ENCODE assay signal across 10 mouse cellular contexts in genomic region chr4:133020721-133021120, GRCm38 (mm10). TPM values are rescaled to one million over a fixed set of nuclear protein-coding genes. Genes with fewer than 3 reads are reported as not detected.
DNase-seq lines count a peak whose midpoint lies in the region; ATAC-seq and TF ChIP-seq lines count a peak whose summit lies in the region.
"Had no signal": no experiment of that assay in that cellular context is flagged by ENCODE, and none has a peak within 500 bp of the region (broad histone marks: within the 10 kb centered on the region; RNA-seq: fewer than 3 reads in every experiment).

No protein-coding gene starts in this region.

- ATAC-seq in intestine, embryonic 14.5 days (replicated peaks; ENCODE audit: low FRiP score, low TSS enrichment, low read depth), result no peak
- no peak; the same call in 1 of the 2 replicates for ATAC-seq in intestine, postnatal 0 days
- no peak for ATAC-seq in embryonic facial prominence, embryonic 11.5 days (replicated peaks; ENCODE audit: insufficient number of reproducible peaks, low FRiP score, low TSS enrichment, low read depth)
- no peak for ATAC-seq in hindbrain, embryonic 11.5 days (ENCODE audit: low FRiP score)
- no peak for ATAC-seq in midbrain, embryonic 13.5 days

- H3K4me2 ChIP-seq in intestine, embryonic 14.5 days (ENCODE audit: low read length), result no peak overlapping the region
- no peak overlapping the region for H3K4me2 ChIP-seq in intestine, postnatal 0 days (replicated peaks; ENCODE audit: low read depth)
- H3K4me2 ChIP-seq in embryonic facial prominence, embryonic 11.5 days (ENCODE audit: low read depth, low read length), result no peak overlapping the region
- no peak overlapping the region for H3K4me2 ChIP-seq in hindbrain, embryonic 11.5 days (replicated peaks; ENCODE audit: low read depth, low read length)
- peak overlapping the region; percentile 53 for H3K4me2 ChIP-seq in midbrain, embryonic 13.5 days (replicated peaks)

- DNase-seq in intestine, embryonic 14.5 days (ENCODE audit: low spot score), result no peak
- DNase-seq in embryonic facial prominence, embryonic 11.5 days (ENCODE audit: low spot score), result no peak
- DNase-seq in hindbrain, embryonic 11.5 days (ENCODE audit: low spot score), result no peak
- DNase-seq in frontal cortex, postnatal 25 days (ENCODE audit: low spot score in 2 of 2), result no peak
- no peak for DNase-seq in gastrocnemius, adult 18-20 months (ENCODE audit: low spot score)
- DNase-seq in cerebellum, adult 11-12 months, result no peak

- TF ChIP-seq CTCF in intestine, postnatal 0 days (IDR thresholded peaks at IDR 0.05; ENCODE audit: low read depth), result no peak

- 0 out of 2 replicates have a peak overlapping the region, but pooled peaks have one; percentile 43 for H3K27ac ChIP-seq in intestine, embryonic 14.5 days (ENCODE audit: low read depth)
- no peak overlapping the region for H3K27ac ChIP-seq in intestine, postnatal 0 days (ENCODE audit: low read depth, low read length)
- H3K27ac ChIP-seq in embryonic facial prominence, embryonic 11.5 days (replicated peaks; ENCODE audit: low read depth, low read length), result peak overlapping the region; percentile 28; the same call in 1 of the 2 replicates
- peak overlapping the region; percentile 71 for H3K27ac ChIP-seq in hindbrain, embryonic 11.5 days (ENCODE audit: low read depth, low read length)
- H3K27ac ChIP-seq in midbrain, embryonic 13.5 days, result peak overlapping the region; percentile 81

- no peaks in the 10 kb centered on the region for H3K9me3 ChIP-seq in intestine, embryonic 14.5 days (ENCODE audit: control insufficient read depth, low read length)
- H3K9me3 ChIP-seq in intestine, postnatal 0 days (ENCODE audit: control insufficient read depth), result no peaks in the 10 kb centered on the region
- no peaks in the 10 kb centered on the region for H3K9me3 ChIP-seq in embryonic facial prominence, embryonic 11.5 days (replicated peaks; ENCODE audit: control insufficient read depth, low read length)
- H3K9me3 ChIP-seq in hindbrain, embryonic 11.5 days (ENCODE audit: control insufficient read depth, low read length), result no peaks in the 10 kb centered on the region
- H3K9me3 ChIP-seq in midbrain, embryonic 13.5 days, result no peaks in the 10 kb centered on the region
- H3K9me3 ChIP-seq: megakaryocyte, embryonic 14.5 days had no signal

- 32% methylated on average over 5 of the region's 6 CpGs for WGBS in intestine, embryonic 14.5 days
- 80% methylated on average over 5 of the region's 6 CpGs for WGBS in intestine, postnatal 0 days
- WGBS in embryonic facial prominence, embryonic 11.5 days, result 26% methylated on average over 4 of the region's 6 CpGs
- 25% methylated on average over 5 of the region's 6 CpGs for WGBS in hindbrain, embryonic 11.5 days
- WGBS in midbrain, embryonic 13.5 days, result 11% methylated on average over 1 of the region's 6 CpGs

- no peak overlapping the region for H3K9ac ChIP-seq in intestine, embryonic 14.5 days (ENCODE audit: low read length)
- H3K9ac ChIP-seq in intestine, postnatal 0 days (ENCODE audit: low read depth, low read length), result no peak overlapping the region
- H3K9ac ChIP-seq in embryonic facial prominence, embryonic 11.5 days (replicated peaks; ENCODE audit: low read length), result 0 out of 2 replicates have a peak overlapping the region, but pooled peaks have one; percentile 13
- 0 out of 2 replicates have a peak overlapping the region, but pooled peaks have one; percentile 7 for H3K9ac ChIP-seq in hindbrain, embryonic 11.5 days (ENCODE audit: low read depth, low read length)
- H3K9ac ChIP-seq in midbrain, embryonic 13.5 days (replicated peaks), result no peak overlapping the region

- H3K4me1 ChIP-seq in intestine, embryonic 14.5 days (replicated peaks; ENCODE audit: control insufficient read depth, insufficient read depth, low read length), result peaks cover 82% of the 10 kb centered on the region
- peaks cover 16% of the 10 kb centered on the region; the same call in 1 of the 2 replicates for H3K4me1 ChIP-seq in intestine, postnatal 0 days (replicated peaks; ENCODE audit: control insufficient read depth, insufficient read depth, low read length)
- H3K4me1 ChIP-seq in embryonic facial prominence, embryonic 11.5 days (ENCODE audit: control insufficient read depth, insufficient read depth, low read length), result peaks cover 51% of the 10 kb centered on the region
- peaks cover 66% of the 10 kb centered on the region for H3K4me1 ChIP-seq in hindbrain, embryonic 11.5 days (replicated peaks; ENCODE audit: control insufficient read depth, insufficient read depth, low read length)
- peaks cover 97% of the 10 kb centered on the region for H3K4me1 ChIP-seq in midbrain, embryonic 13.5 days (replicated peaks)

- H3K27me3 ChIP-seq in intestine, embryonic 14.5 days (replicated peaks; ENCODE audit: control insufficient read depth, insufficient read depth, low read length), result no peaks in the 10 kb centered on the region
- H3K27me3 ChIP-seq in intestine, postnatal 0 days (replicated peaks; ENCODE audit: control insufficient read depth, insufficient read depth, low read length), result no peaks in the 10 kb centered on the region
- no peaks in the 10 kb centered on the region for H3K27me3 ChIP-seq in embryonic facial prominence, embryonic 11.5 days (ENCODE audit: control insufficient read depth, insufficient read depth, low read length)
- no peaks in the 10 kb centered on the region for H3K27me3 ChIP-seq in hindbrain, embryonic 11.5 days (ENCODE audit: control insufficient read depth, insufficient read depth, low read length)
- no peaks in the 10 kb centered on the region for H3K27me3 ChIP-seq in midbrain, embryonic 13.5 days
- H3K27me3 ChIP-seq: megakaryocyte, embryonic 14.5 days had no signal

- H3K4me3 ChIP-seq in intestine, embryonic 14.5 days (ENCODE audit: low read depth, low read length), result no peak overlapping the region
- H3K4me3 ChIP-seq in intestine, postnatal 0 days (ENCODE audit: low read depth, low read length), result no peak overlapping the region
- no peak overlapping the region for H3K4me3 ChIP-seq in embryonic facial prominence, embryonic 11.5 days (ENCODE audit: low read depth, low read length)
- no peak overlapping the region for H3K4me3 ChIP-seq in hindbrain, embryonic 11.5 days (ENCODE audit: low read depth, low read length)
- H3K4me3 ChIP-seq in midbrain, embryonic 13.5 days (replicated peaks), result no peak overlapping the region
- H3K4me3 ChIP-seq: megakaryocyte, embryonic 14.5 days had no signal

- H3K36me3 ChIP-seq in intestine, embryonic 14.5 days (ENCODE audit: control insufficient read depth, insufficient read depth, low read length), result 0 out of 2 replicates have a peak, but pooled peaks cover 4% of the 10 kb centered on the region
- peaks cover 5% of the 10 kb centered on the region; the same call in 1 of the 2 replicates for H3K36me3 ChIP-seq in intestine, postnatal 0 days (ENCODE audit: control insufficient read depth, insufficient read depth)
- no peaks in the 10 kb centered on the region for H3K36me3 ChIP-seq in embryonic facial prominence, embryonic 11.5 days (replicated peaks; ENCODE audit: control insufficient read depth, insufficient read depth, low read depth, low read length)
- H3K36me3 ChIP-seq in hindbrain, embryonic 11.5 days (ENCODE audit: control insufficient read depth, insufficient read depth, low read length), result no peaks in the 10 kb centered on the region
- no peaks in the 10 kb centered on the region for H3K36me3 ChIP-seq in midbrain, embryonic 13.5 days

RNA-seq across cellular contexts. Expression of gene Ahdc1, which starts 9.7 kb away (rescaled TPM):
- 7.3 and 8.1 TPM in 2 replicates for polyA plus RNA-seq in intestine, embryonic 14.5 days (2014; fragmentation: Nextera tagmentation; extraction: Ambion mirVana)
- 2.4 and 3.1 TPM in 2 replicates for polyA plus RNA-seq in intestine, postnatal 0 days (2015; fragmentation: Nextera tagmentation; extraction: Ambion mirVana)
- polyA plus RNA-seq in embryonic facial prominence, embryonic 11.5 days (2014; fragmentation: Nextera tagmentation; extraction: Ambion mirVana), result 6.6 and 7.7 TPM in 2 replicates
- polyA plus RNA-seq in hindbrain, embryonic 11.5 days (2014; fragmentation: Nextera tagmentation; extraction: Ambion mirVana), result 6.8 and 9.0 TPM in 2 replicates
- polyA plus RNA-seq in midbrain, embryonic 13.5 days (2015; fragmentation: Nextera tagmentation; extraction: Ambion mirVana), result 10.4 and 12.6 TPM in 2 replicates
- 10 to 100 TPM; 40.6 to 41.6 TPM for total RNA-seq in gastrocnemius, adult 18-20 months (2021)

RNA-seq across cellular contexts. Expression of gene Fgr, which starts 46.8 kb away (rescaled TPM):
- 0.62 and 0.99 TPM in 2 replicates for polyA plus RNA-seq in intestine, embryonic 14.5 days (2014; fragmentation: Nextera tagmentation; extraction: Ambion mirVana)
- 2.0 and 2.4 TPM in 2 replicates for polyA plus RNA-seq in intestine, postnatal 0 days (2015; fragmentation: Nextera tagmentation; extraction: Ambion mirVana)
- 0.08 and 0.20 TPM in 2 replicates for polyA plus RNA-seq in embryonic facial prominence, embryonic 11.5 days (2014; fragmentation: Nextera tagmentation; extraction: Ambion mirVana)
- 0.08 and 0.34 TPM in 2 replicates for polyA plus RNA-seq in hindbrain, embryonic 11.5 days (2014; fragmentation: Nextera tagmentation; extraction: Ambion mirVana)
- 0.12 TPM in 1 of 2 replicates, not detected in the other for polyA plus RNA-seq in midbrain, embryonic 13.5 days (2015; fragmentation: Nextera tagmentation; extraction: Ambion mirVana)
- under 1 TPM; 0.09 to 0.14 TPM for total RNA-seq in gastrocnemius, adult 18-20 months (2021)
- total RNA-seq: layer of hippocampus, postnatal 14 days had no signal

Comparison
In these comparisons a context has a peak if more than half of its experiments do, and no peak if none do; other contexts are left out.
1. H3K9ac ChIP-seq: peak in embryonic facial prominence, embryonic 11.5 days (single experiment) and hindbrain, embryonic 11.5 days (single experiment); none in intestine, embryonic 14.5 days (single experiment), intestine, postnatal 0 days (single experiment) and midbrain, embryonic 13.5 days (single experiment).